Mouse (Mus musculus): ENCODE data around the gene Susd6. TPM values are rescaled to one million over a fixed set of nuclear protein-coding genes. Genes with fewer than 3 reads are reported as not detected.
A peak's percentile ranks its signal among the peaks of the same experiment; 100 is the strongest.

Susd6 gene
- total and polyA plus RNA-seq, 3 experiments = 7.8 to 11.0 (median 8.7) TPM

- H3K4me1 ChIP-seq (ENCODE audit: control insufficient read depth in 1 of 2, insufficient read depth in 2 of 2) = no peaks in the 10 kb centered on the region
- no peaks in the 10 kb centered on the region for H3K79me2 ChIP-seq (replicated peaks; ENCODE audit: control insufficient read depth, extremely low read depth, insufficient read depth, poor library complexity, severe bottlenecking)
- no peak for DNase-seq (ENCODE audit: extremely low read depth)
- no peak overlapping the region for H3K9ac ChIP-seq (ENCODE audit: insufficient read depth, low read depth)
- no peak overlapping the region for H3K27ac ChIP-seq (ENCODE audit: insufficient read depth, low read depth)
- no peak overlapping the region for H3K4me2 ChIP-seq (ENCODE audit: insufficient read depth, low read depth, poor library complexity, severe bottlenecking)
- H3K36me3 ChIP-seq (replicated peaks in 1 of 2; ENCODE audit: control insufficient read depth in 1 of 2, insufficient read depth in 1 of 2, low read length in 1 of 2) = no peaks in the 10 kb centered on the region
- TF ChIP-seq NELFE (IDR thresholded peaks at IDR 0.05; ENCODE audit: low read depth, low read length) (no peak), HCFC1 (IDR thresholded peaks at IDR 0.05; ENCODE audit: low read depth, low read length) (no peak), CHD1 (IDR thresholded peaks at IDR 0.05; ENCODE audit: low read depth, low read length) (no peak), TCF12 (IDR thresholded peaks at IDR 0.05; ENCODE audit: low read depth, low read length) (no peak), MAZ (IDR thresholded peaks at IDR 0.05; ENCODE audit: low read depth, low read length) (no peak), SIN3A (IDR thresholded peaks at IDR 0.05; ENCODE audit: low read length) (no peak), JUND (conservative IDR thresholded peaks at IDR 0.05; ENCODE audit: low read depth, low read length) (no peak), CTCF (conservative IDR thresholded peaks at IDR 0.05 in 1 of 2, IDR thresholded peaks at IDR 0.05 in 1 of 2; ENCODE audit: low read depth in 2 of 2, low read length in 2 of 2) (no peak), MAX (IDR thresholded peaks at IDR 0.05; ENCODE audit: low read length) (no peak), EP300 (IDR thresholded peaks at IDR 0.05; ENCODE audit: low read length) (no peak), POLR2A (IDR thresholded peaks at IDR 0.05; ENCODE audit: low read depth, low read length) (no peak), NRF1 (IDR thresholded peaks at IDR 0.05; ENCODE audit: low read depth, low read length) (no peak)
- dilution Hi-C loops (cut with MboI; ENCODE audit: extremely low pct_ligation_motif_present, extremely low pct_unique_long_range_greater_than_20kb, low sequenced_read_pairs) (no loop called here), in situ Hi-C loops (cut with MboI; ENCODE audit: low pct_ligation_motif_present, low pct_unique_long_range_greater_than_20kb, low sequenced_read_pairs) (no loop called here)
- peaks cover 2% of the 10 kb centered on the region for H3K9me3 ChIP-seq (replicated peaks; ENCODE audit: low read length)
- H3K4me3 ChIP-seq (replicated peaks in 1 of 3; ENCODE audit: low read depth in 2 of 3, low read length in 2 of 3, poor library complexity in 1 of 3) = no peak overlapping the region
- H3K27me3 ChIP-seq (replicated peaks) = peaks cover 2% of the 10 kb centered on the region
Observed at GRCm38 (mm10) chr12:80909631-80910030, 119.3 kb downstream of the Susd6 start.

GRCm38 (mm10) chr12:80917764-80918163, 127.5 kb downstream of the Susd6 start:
- H3K9ac ChIP-seq (ENCODE audit: insufficient read depth, low read depth) = no peak overlapping the region
- no peak overlapping the region for H3K4me2 ChIP-seq (ENCODE audit: insufficient read depth, low read depth, poor library complexity, severe bottlenecking)
- no peaks in the 10 kb centered on the region for H3K9me3 ChIP-seq (replicated peaks; ENCODE audit: low read length)
- no peaks in the 10 kb centered on the region for H3K79me2 ChIP-seq (replicated peaks; ENCODE audit: control insufficient read depth, extremely low read depth, insufficient read depth, poor library complexity, severe bottlenecking)
- H3K4me1 ChIP-seq (ENCODE audit: control insufficient read depth in 1 of 2, insufficient read depth in 2 of 2) = peaks cover 0 to 1% of the 10 kb centered on the region in 2 experiments; a peak in 1 of 4 replicates
- H3K36me3 ChIP-seq (replicated peaks in 1 of 2; ENCODE audit: control insufficient read depth in 1 of 2, insufficient read depth in 1 of 2, low read length in 1 of 2) = no peaks in the 10 kb centered on the region
- peak; percentile 53 for DNase-seq (ENCODE audit: extremely low read depth)
- dilution Hi-C loops (cut with MboI; ENCODE audit: extremely low pct_ligation_motif_present, extremely low pct_unique_long_range_greater_than_20kb, low sequenced_read_pairs) = no loop called here
- no peak overlapping the region for H3K4me3 ChIP-seq (replicated peaks in 1 of 3; ENCODE audit: low read depth in 2 of 3, low read length in 2 of 3, poor library complexity in 1 of 3)
- H3K27me3 ChIP-seq (replicated peaks) = peaks cover 1% of the 10 kb centered on the region
- in situ Hi-C loops (cut with MboI; ENCODE audit: low pct_ligation_motif_present, low pct_unique_long_range_greater_than_20kb, low sequenced_read_pairs) = no loop called here
- H3K27ac ChIP-seq (ENCODE audit: insufficient read depth, low read depth) = no peak overlapping the region
- TF ChIP-seq MEF2A (IDR thresholded peaks at IDR 0.05; ENCODE audit: borderline replicate concordance, low read depth, low read length) (no peak), RAD21 (IDR thresholded peaks at IDR 0.05; ENCODE audit: low read depth, low read length) (peak; percentile 27), CTCF (conservative IDR thresholded peaks at IDR 0.05 in 1 of 2, IDR thresholded peaks at IDR 0.05 in 1 of 2; ENCODE audit: low read depth in 2 of 2, low read length in 2 of 2) (peak; percentile 49 to 75), PAX5 (IDR thresholded peaks at IDR 0.05; ENCODE audit: low read length) (no peak), USF2 (conservative IDR thresholded peaks at IDR 0.05; ENCODE audit: low read depth, low read length) (no peak), NELFE (IDR thresholded peaks at IDR 0.05; ENCODE audit: low read depth, low read length) (no peak), USF1 (IDR thresholded peaks at IDR 0.05; ENCODE audit: low read depth, low read length) (no peak), RCOR1 (conservative IDR thresholded peaks at IDR 0.05; ENCODE audit: low read depth, low read length) (no peak), POLR2A (IDR thresholded peaks at IDR 0.05; ENCODE audit: low read depth, low read length) (no peak), MAFK (IDR thresholded peaks at IDR 0.05; ENCODE audit: insufficient replicate concordance, low read length) (no peak), ZC3H11A (IDR thresholded peaks at IDR 0.05; ENCODE audit: low read depth, low read length) (no peak), MYC (IDR thresholded peaks at IDR 0.05; ENCODE audit: low read depth, low read length) (no peak), MAZ (IDR thresholded peaks at IDR 0.05; ENCODE audit: low read depth, low read length) (no peak), UBTF (IDR thresholded peaks at IDR 0.05; ENCODE audit: low read depth, low read length) (no peak), GABPA (IDR thresholded peaks at IDR 0.05; ENCODE audit: insufficient replicate concordance, low read depth, low read length) (no peak), ZKSCAN1 (IDR thresholded peaks at IDR 0.05; ENCODE audit: borderline replicate concordance, low read depth, low read length) (no peak), ELF1 (IDR thresholded peaks at IDR 0.05; ENCODE audit: low read depth, low read length) (no peak), MAX (IDR thresholded peaks at IDR 0.05; ENCODE audit: low read length) (no peak), E2F4 (IDR thresholded peaks at IDR 0.05; ENCODE audit: insufficient replicate concordance, low read depth, low read length) (no peak), HCFC1 (IDR thresholded peaks at IDR 0.05; ENCODE audit: low read depth, low read length) (no peak), TCF12 (IDR thresholded peaks at IDR 0.05; ENCODE audit: low read depth, low read length) (no peak), ZMIZ1 (IDR thresholded peaks at IDR 0.05; ENCODE audit: low read depth, low read length) (no peak), ZNF384 (IDR thresholded peaks at IDR 0.05; ENCODE audit: low read depth, low read length) (peak; percentile 58), BHLHE40 (IDR thresholded peaks at IDR 0.05; ENCODE audit: low read depth, low read length) (peak; percentile 15; the same call in 1 of the 2 replicates), MXI1 (IDR thresholded peaks at IDR 0.05; ENCODE audit: low read depth, low read length) (no peak), SIN3A (IDR thresholded peaks at IDR 0.05; ENCODE audit: low read length) (no peak), CHD1 (IDR thresholded peaks at IDR 0.05; ENCODE audit: low read depth, low read length) (no peak), JUND (conservative IDR thresholded peaks at IDR 0.05; ENCODE audit: low read depth, low read length) (no peak), ETS1 (conservative IDR thresholded peaks at IDR 0.05; ENCODE audit: low read depth, low read length) (no peak), SMC3 (IDR thresholded peaks at IDR 0.05; ENCODE audit: low read depth, low read length) (peak; percentile 42)

Measured in CH12.LX (cell line).